Mouse (Mus musculus) lung, adult 2 months (tissue): ENCODE data around the gene Vti1a. TPM values are rescaled to one million over a fixed set of nuclear protein-coding genes. Genes with fewer than 3 reads are reported as not detected.

Experiments
- DNase-seq: peaks from one replicate; pipeline ENCODE4 v3.0.0; 2022
- H3K4me1 ChIP-seq: fragments of 200-500 bp; 2 replicates; pipeline ENCODE4 v1.6.1; 2011; ENCODE audit warnings: low read length; ENCODE audit not compliant: control insufficient read depth, insufficient read depth
- H3K4me3 ChIP-seq: fragments of 200-500 bp; replicated peaks from 2 replicates; pipeline ENCODE3; 2011; ENCODE audit warnings: low read depth, mild to moderate bottlenecking, control low read depth, low read length; ENCODE audit errors: extremely low read depth
- CTCF ChIP-seq: fragments of 200-500 bp; IDR thresholded peaks from 2 replicates; pipeline ENCODE4 v1.5.1; 2011; ENCODE audit warnings: mild to moderate bottlenecking, low read length, control low read depth; ENCODE audit not compliant: insufficient read depth
- POLR2A ChIP-seq: fragments of 200-500 bp; IDR thresholded peaks from 2 replicates; pipeline ENCODE4 v1.6.1; 2011; ENCODE audit warnings: low read depth, mild to moderate bottlenecking, control low read depth, low read length, borderline replicate concordance; ENCODE audit errors: extremely low read depth
- WGBS: fragments of 180-500 bp; shearing (Covaris S2); methylation state at CpG from one replicate; pipeline ENCODE4 v1.1.7; 2018; 5-methylcytosine and 5-hydroxymethylcytosine counted together
- polyA plus RNA-seq: library from polyadenylated mRNA; depleted of rRNA; stranded (reverse); fragments of >200 nt; gene quantifications from 2 replicates; pipeline ENCODE4 v1.2.3, GENCODE M21; 2012

Vti1a gene
- polyA plus RNA-seq, 1 experiment: 11.5 TPM

GRCm38 (mm10) chr19:55472582-55472981, 156.5 kb downstream of the Vti1a start:
- WGBS: 85% methylated on average over 8 of the region's 8 CpGs
- TF ChIP-seq CTCF (no peak), POLR2A (no peak)
- Histone ChIP-seq H3K4me1 (no peaks in the 10 kb centered on the region), H3K4me3 (no peak overlapping the region)
- no peak for DNase-seq

GRCm38 (mm10) chr19:55474225-55474624, 158.1 kb downstream of the Vti1a start:
- DNase-seq: no peak
- no peaks in the 10 kb centered on the region for H3K4me1 ChIP-seq
- TF ChIP-seq POLR2A (no peak), CTCF (no peak)
- no peak overlapping the region for H3K4me3 ChIP-seq
- 68% methylated on average over 6 of the region's 6 CpGs for whole genome bisulfite sequencing

DNA sequence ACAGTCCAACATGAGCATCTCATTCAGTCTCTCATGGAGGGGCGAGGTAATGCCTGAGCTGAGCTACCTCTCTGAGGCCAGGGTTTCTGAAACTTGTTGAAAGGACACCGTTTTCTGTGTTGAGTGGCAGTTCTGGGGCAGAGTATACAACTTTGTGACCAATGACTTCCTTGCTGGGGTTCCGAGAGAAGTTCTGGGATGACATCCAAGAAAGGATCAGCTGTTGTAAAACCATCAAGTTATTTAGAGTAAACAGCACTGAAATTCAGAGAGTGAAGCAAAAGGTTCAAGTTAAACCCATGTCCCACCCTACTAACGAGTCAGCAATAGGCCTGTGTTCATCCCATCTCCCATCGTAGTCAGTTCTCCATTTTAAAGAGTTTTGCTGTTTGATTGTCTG, 164.4 kb downstream of the Vti1a start:
- H3K4me3 ChIP-seq: no peak overlapping the region
- DNase-seq: no peak
- 69% methylated on average over 5 of the region's 5 CpGs for WGBS
- TF ChIP-seq CTCF: no peak
- no peak for TF ChIP-seq POLR2A
- H3K4me1 ChIP-seq: no peaks in the 10 kb centered on the region

DNA sequence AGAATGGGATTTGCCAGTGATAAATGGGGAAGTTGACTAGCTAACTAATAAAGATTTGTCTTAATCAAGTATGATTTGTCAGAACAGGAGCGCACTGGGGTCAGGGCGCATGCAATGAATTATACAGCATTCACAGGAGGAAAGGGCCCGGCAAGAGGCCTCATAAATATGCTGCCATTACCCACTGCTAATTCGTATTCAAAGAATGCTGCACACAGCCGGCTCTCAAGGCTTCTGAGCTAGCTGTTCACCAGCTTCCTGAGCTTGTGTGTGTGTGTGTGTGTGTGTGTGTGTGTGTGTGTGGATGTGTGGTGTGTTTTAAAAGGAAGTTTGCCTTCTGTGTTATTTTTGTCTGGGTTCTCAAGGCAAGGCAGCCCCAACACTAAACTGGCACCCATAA, 165.2 kb downstream of the Vti1a start:
- TF ChIP-seq POLR2A (no peak), CTCF (no peak)
- 56% methylated on average over 5 of the region's 5 CpGs for WGBS
- Histone ChIP-seq H3K4me3 (no peak overlapping the region), H3K4me1 (no peaks in the 10 kb centered on the region)
- DNase-seq: no peak

DNA sequence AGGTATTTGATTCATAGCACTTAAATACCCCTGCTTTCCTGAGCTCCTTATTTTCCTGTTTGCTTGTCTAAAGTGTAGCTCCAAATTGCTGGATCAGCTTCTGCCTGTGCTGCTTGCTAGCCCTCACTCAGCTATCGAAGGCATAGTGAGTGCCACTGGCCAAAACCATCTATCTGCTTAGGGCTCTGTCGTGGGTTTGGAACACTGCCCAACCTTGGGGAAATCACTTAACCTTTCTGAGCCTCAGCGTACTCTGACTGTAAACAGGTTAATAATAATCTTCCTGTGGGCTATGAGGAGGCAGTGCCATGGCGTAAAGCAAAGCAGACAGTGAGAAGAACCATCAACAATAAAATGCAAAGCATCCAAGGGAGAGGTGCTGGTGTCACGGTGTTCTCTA, 167.4 kb downstream of the Vti1a start:
- 39% methylated on average over 5 of the region's 5 CpGs for whole genome bisulfite sequencing
- no peak for TF ChIP-seq POLR2A
- no peak overlapping the region for H3K4me3 ChIP-seq
- no peak for DNase-seq
- no peaks in the 10 kb centered on the region for H3K4me1 ChIP-seq

DNA sequence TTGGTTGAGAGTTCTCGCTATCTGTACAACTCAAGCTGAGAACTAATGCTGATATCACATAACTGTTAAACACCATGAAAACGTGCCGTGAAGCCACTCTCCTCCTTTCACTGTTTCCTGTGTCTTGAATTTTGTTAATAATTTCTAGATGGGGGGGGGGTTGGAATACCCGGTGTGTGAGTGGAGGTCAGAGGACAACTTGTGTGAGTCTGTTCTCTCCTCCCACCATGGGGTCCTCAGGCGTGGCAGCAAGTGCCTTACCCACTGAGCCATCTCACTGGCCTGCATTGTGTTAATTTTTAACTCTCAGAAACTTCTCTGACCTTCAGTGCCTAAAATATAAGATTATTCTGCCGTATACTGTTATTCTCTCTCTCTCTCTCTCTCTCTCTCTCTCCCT, 168.5 kb downstream of the Vti1a start:
- no peak for TF ChIP-seq POLR2A
- TF ChIP-seq CTCF: no peak
- 86% methylated on average over 6 of the region's 6 CpGs for WGBS

DNA sequence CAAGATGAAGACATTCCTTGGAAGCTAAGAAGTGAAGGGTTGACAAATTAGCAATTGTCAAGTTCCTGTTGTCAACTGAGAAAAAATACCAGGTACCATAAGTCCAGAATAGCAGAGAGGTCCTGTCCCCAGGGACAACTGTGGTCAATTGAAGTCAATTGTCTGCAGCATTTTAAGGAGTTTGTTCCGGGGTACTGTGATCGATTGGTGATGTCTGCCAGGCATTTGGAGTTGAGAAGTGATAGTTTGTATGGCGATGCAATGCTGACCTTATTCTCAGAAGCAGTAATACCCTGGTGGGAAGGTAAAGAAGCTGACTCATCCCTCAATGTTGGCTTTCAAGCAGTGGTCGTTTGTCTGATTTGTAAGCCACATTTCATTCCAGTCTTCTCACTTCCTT, 170.4 kb downstream of the Vti1a start:
- 76% methylated on average over 4 of the region's 4 CpGs for WGBS

More for the DNA sequence above, 168.5 kb downstream of the Vti1a start:
- no peak overlapping the region for H3K4me3 ChIP-seq
- DNase-seq: no peak
- H3K4me1 ChIP-seq: no peaks in the 10 kb centered on the region

DNA sequence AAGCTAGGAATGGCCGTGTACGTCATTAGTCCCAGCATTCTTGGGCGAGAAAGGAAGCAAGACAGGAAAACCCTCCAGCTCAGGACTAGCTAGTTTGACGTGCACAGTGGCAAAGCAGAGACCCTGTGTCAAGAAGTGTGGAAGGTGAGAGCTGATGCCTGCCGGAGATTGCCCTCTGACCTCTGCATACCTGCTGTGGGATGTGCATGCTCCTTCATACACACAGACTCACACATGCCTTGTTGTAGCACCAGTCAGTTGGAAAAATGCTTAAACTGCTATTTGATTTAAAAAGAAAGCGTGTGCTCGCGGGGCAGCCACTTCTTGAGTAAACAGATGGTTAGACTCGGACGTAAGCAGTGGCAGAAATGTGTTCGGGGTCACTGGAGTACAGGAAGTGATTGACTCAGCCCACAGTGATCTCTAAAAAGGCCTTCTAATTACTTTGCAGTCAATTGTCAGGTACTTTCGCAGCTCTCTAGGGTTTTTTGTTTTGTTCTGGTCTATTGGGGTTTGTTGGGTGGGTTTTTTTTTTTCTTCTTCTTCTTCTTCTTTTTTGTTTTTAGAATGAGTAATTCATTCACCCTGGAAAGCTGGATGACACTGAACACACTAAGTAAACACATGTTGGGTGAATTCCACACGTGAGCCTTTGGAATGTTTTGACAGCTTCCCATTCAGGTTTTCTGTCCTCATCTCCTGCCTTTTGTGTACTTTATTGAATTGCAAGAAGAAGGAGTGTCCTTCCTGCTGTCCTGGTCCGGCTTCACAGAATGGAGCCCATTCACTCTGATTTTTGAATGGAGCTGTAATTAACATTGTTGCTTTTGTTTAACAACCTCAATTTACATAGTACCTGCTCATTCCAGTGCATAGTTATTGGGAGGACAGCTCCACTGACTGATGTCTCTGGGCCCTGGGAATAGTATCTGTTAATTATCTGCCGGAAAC, 175.3 kb downstream of the Vti1a start:
- no peak for DNase-seq
- TF ChIP-seq CTCF (no peak), POLR2A (no peak)
- 38% methylated on average over 15 of the region's 15 CpGs for WGBS
- H3K4me3 ChIP-seq: no peak overlapping the region
- H3K4me1 ChIP-seq: peaks cover 5% of the 10 kb centered on the region

More for the DNA sequence above, 170.4 kb downstream of the Vti1a start:
- no peak for DNase-seq
- H3K4me3 ChIP-seq: no peak overlapping the region
- TF ChIP-seq CTCF: no peak
- no peak for TF ChIP-seq POLR2A
- H3K4me1 ChIP-seq: peaks cover 5% of the 10 kb centered on the region

- no peak for DNase-seq
- Histone ChIP-seq H3K4me3 (no peak overlapping the region), H3K4me1 (peaks cover 4% of the 10 kb centered on the region; the same call in 1 of the 2 replicates)
- no peak for TF ChIP-seq CTCF
- TF ChIP-seq POLR2A: no peak
- WGBS: 42% methylated on average over 9 of the region's 9 CpGs
Observed at GRCm38 (mm10) chr19:55496333-55496732, 180.2 kb downstream of the Vti1a start.
